Mouse (Mus musculus): ENCODE results near the gene Atxn7l3. TPM values are rescaled to one million over a fixed set of nuclear protein-coding genes. Genes with fewer than 3 reads are reported as not detected.

Gene Atxn7l3
- polyA plus RNA-seq (2014; fragmentation: Illumina TruSeq; extraction: RNeasy Lipid Tissue Mini Kit (QIAGEN cat#74804); ENCODE audit: low read depth, low replicate concordance) = 4.4 TPM

DNA sequence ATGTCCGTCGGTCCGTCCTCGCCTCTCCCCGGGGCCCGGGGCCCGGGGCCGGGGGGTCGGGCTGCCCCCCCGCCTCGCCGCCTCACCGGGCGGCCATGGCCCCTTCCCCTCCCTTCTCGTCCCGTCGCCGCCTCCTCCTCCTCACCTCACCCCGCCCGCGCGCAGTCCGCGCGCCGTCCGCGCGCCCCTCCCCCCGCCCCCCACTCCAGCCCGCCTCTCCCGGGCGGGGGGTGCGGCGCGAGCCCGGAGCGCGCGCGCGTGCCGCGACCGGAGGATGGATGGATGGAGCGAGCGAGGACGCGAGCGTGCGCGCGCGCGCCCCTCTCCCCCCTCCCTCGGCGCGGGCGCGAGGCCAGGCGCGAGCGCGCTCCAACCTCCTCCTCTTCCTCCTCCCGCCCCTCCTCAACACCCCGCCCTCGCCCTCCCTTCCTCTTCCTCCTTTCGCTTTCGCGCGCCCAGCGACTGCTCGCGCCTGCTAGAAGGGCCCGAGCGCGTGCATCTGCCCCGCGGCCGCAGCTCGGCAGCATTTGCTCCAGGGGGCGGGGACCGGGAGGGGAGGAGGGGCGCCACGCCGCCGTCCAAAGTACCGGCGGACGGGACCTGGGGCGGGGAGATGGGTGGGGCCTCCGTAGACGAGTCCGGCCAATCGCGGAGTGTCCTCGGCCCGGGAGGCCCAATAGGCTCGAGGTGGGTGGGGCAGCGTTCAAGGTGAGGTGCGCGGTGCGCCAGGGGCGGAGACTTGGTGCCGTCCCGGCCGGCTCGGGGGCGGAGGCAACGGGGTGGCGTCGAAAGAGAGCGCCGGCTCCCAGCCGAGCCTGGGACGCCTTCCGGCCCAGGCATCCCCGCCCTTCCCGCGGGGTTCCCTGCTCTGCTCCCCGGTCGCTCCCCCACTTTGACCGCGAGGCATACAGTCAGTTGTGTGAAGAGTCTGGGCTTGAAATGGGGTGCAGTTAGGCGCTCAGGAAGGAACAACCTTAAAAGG lies at the start of gene Atxn7l3:
Atxn7l3 (minus strand) TSS at position 141 of the 982 bp plus-strand sequence.

DNA sequence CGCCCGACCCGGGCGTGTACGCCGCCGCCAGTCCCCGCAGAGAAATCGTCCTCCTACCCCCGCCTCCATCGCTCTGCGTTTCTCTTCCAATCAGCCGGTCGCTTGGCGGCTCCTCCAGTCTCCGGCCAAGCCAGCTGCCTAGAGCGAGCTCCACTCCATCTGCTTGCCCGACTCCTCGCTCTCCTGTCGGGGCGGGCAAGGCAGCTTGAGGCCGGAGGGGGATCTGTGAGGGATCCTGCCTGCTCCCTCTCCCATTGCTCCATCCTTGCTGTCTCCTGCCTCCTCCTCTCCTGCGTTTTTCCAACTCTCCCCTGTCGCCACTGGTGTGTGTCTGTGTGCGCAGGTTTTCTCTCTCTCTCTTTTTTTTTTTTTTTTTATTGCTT lies 23.0 kb upstream of the Atxn7l3 start, which contains the start of gene Ubtf:
Ubtf (minus strand) TSS at position 333 of the 383 bp plus-strand sequence.

GRCm38 (mm10) chr11:102284501-102285094 lies 11.8 kb downstream of the Atxn7l3 start, which contains the start of gene Tmub2:
TSS of gene Tmub2 (plus strand) at chr11:102284931.

GRCm38 (mm10) chr11:102268520-102269244 lies 27.7 kb downstream of the Atxn7l3 start, which contains the start of gene Asb16:
TSS of gene Asb16 (plus strand) at chr11:102268743.

DNA sequence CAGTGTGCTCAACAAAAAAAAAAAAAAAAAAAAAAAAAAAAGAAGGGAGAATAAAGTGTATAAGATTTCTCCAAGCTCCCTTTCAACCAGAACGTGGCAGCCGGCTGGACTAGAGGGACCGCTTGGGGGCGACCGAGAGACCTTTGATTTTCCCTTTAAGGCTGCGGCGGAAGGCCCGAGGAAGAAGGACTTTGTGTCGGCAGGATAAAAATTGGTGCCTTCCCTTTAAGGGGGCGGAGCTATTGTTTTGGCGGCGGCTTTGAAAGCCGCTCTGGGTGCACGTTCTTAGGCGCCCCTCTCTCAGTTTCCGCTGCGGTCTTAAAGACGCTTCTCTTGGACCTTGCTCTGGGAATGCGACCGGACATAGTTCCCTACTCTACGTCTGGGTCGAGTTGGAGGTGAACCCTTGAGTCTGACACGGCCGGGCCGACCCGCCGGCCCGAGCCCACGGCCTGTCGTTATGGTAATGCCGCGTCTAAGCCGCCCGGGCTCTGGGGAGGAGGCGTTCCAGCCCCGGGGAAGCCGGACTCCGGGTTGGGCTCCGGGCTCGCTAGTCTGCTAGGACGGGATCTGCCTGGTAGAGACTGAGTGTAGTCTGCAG lies 47.7 kb downstream of the Atxn7l3 start, which contains the start of gene BC030867:
BC030867 (plus strand) TSS at position 253 of the 601 bp plus-strand sequence.

Other genes starting within 250 kb of the Atxn7l3 start
- gene Mpp2, start 208.1 kb downstream of the Atxn7l3 start, polyA plus RNA-seq (2014; fragmentation: Illumina TruSeq; extraction: RNeasy Lipid Tissue Mini Kit (QIAGEN cat#74804); ENCODE audit: low read depth, low replicate concordance) = 0.49 TPM
- gene Ppy, start 195.3 kb downstream of the Atxn7l3 start, polyA plus RNA-seq (2014; fragmentation: Illumina TruSeq; extraction: RNeasy Lipid Tissue Mini Kit (QIAGEN cat#74804); ENCODE audit: low read depth, low replicate concordance) = not detected
- gene Pyy, start 188.8 kb downstream of the Atxn7l3 start, polyA plus RNA-seq (2014; fragmentation: Illumina TruSeq; extraction: RNeasy Lipid Tissue Mini Kit (QIAGEN cat#74804); ENCODE audit: low read depth, low replicate concordance) = not detected
- not detected for gene Nags, start 151.1 kb downstream of the Atxn7l3 start, polyA plus RNA-seq (2014; fragmentation: Illumina TruSeq; extraction: RNeasy Lipid Tissue Mini Kit (QIAGEN cat#74804); ENCODE audit: low read depth, low replicate concordance)
- 2.8 TPM for gene Tmem101, start 140.2 kb downstream of the Atxn7l3 start, polyA plus RNA-seq (2014; fragmentation: Illumina TruSeq; extraction: RNeasy Lipid Tissue Mini Kit (QIAGEN cat#74804); ENCODE audit: low read depth, low replicate concordance)
- gene Lsm12, start 111.3 kb downstream of the Atxn7l3 start, polyA plus RNA-seq (2014; fragmentation: Illumina TruSeq; extraction: RNeasy Lipid Tissue Mini Kit (QIAGEN cat#74804); ENCODE audit: low read depth, low replicate concordance) = 31.2 TPM
- 0.93 TPM for gene G6pc3, start 107.0 kb downstream of the Atxn7l3 start, polyA plus RNA-seq (2014; fragmentation: Illumina TruSeq; extraction: RNeasy Lipid Tissue Mini Kit (QIAGEN cat#74804); ENCODE audit: low read depth, low replicate concordance)
- 0.44 TPM for gene Hdac5, start 66.5 kb downstream of the Atxn7l3 start, polyA plus RNA-seq (2014; fragmentation: Illumina TruSeq; extraction: RNeasy Lipid Tissue Mini Kit (QIAGEN cat#74804); ENCODE audit: low read depth, low replicate concordance)
- not detected for gene BC030867, start 47.7 kb downstream of the Atxn7l3 start, polyA plus RNA-seq (2014; fragmentation: Illumina TruSeq; extraction: RNeasy Lipid Tissue Mini Kit (QIAGEN cat#74804); ENCODE audit: low read depth, low replicate concordance)
- gene Asb16, start 27.9 kb downstream of the Atxn7l3 start, polyA plus RNA-seq (2014; fragmentation: Illumina TruSeq; extraction: RNeasy Lipid Tissue Mini Kit (QIAGEN cat#74804); ENCODE audit: low read depth, low replicate concordance) = not detected
- 7.2 TPM for gene Tmub2, start 11.7 kb downstream of the Atxn7l3 start, polyA plus RNA-seq (2014; fragmentation: Illumina TruSeq; extraction: RNeasy Lipid Tissue Mini Kit (QIAGEN cat#74804); ENCODE audit: low read depth, low replicate concordance)
- gene Ubtf, start 23.1 kb upstream of the Atxn7l3 start, polyA plus RNA-seq (2014; fragmentation: Illumina TruSeq; extraction: RNeasy Lipid Tissue Mini Kit (QIAGEN cat#74804); ENCODE audit: low read depth, low replicate concordance) = 31.2 TPM
- gene Slc4a1, start 69.6 kb upstream of the Atxn7l3 start, polyA plus RNA-seq (2014; fragmentation: Illumina TruSeq; extraction: RNeasy Lipid Tissue Mini Kit (QIAGEN cat#74804); ENCODE audit: low read depth, low replicate concordance) = 8.4 TPM
- not detected for gene Rundc3a, start 96.8 kb upstream of the Atxn7l3 start, polyA plus RNA-seq (2014; fragmentation: Illumina TruSeq; extraction: RNeasy Lipid Tissue Mini Kit (QIAGEN cat#74804); ENCODE audit: low read depth, low replicate concordance)
- 21.5 TPM for gene Slc25a39, start 111.3 kb upstream of the Atxn7l3 start, polyA plus RNA-seq (2014; fragmentation: Illumina TruSeq; extraction: RNeasy Lipid Tissue Mini Kit (QIAGEN cat#74804); ENCODE audit: low read depth, low replicate concordance)
- 8.7 TPM for gene Grn, start 133.7 kb upstream of the Atxn7l3 start, polyA plus RNA-seq (2014; fragmentation: Illumina TruSeq; extraction: RNeasy Lipid Tissue Mini Kit (QIAGEN cat#74804); ENCODE audit: low read depth, low replicate concordance)
- gene Fam171a2, start 151.1 kb upstream of the Atxn7l3 start, polyA plus RNA-seq (2014; fragmentation: Illumina TruSeq; extraction: RNeasy Lipid Tissue Mini Kit (QIAGEN cat#74804); ENCODE audit: low read depth, low replicate concordance) = not detected
- not detected for gene Itga2b, start 173.5 kb upstream of the Atxn7l3 start, polyA plus RNA-seq (2014; fragmentation: Illumina TruSeq; extraction: RNeasy Lipid Tissue Mini Kit (QIAGEN cat#74804); ENCODE audit: low read depth, low replicate concordance)